Mouse (Mus musculus) liver, adult 2 months (tissue): ENCODE data around the gene Scube2. TPM values are rescaled to one million over a fixed set of nuclear protein-coding genes. Genes with fewer than 3 reads are reported as not detected.

ENCODE experiments used
- DNase-seq: peaks from one replicate; pipeline ENCODE4 v3.0.0-alpha.2; 2011; ENCODE audit warnings: low read depth, low spot score; ENCODE audit errors: extremely low read depth
- H3K27ac ChIP-seq: fragments of 200-500 bp; replicated peaks from 2 replicates; pipeline ENCODE4 v1.5.1; 2012; ENCODE audit warnings: low read depth, mild to moderate bottlenecking, control low read depth, inconsistent platforms, low read length; ENCODE audit not compliant: insufficient read depth
- H3K27me3 ChIP-seq: fragments of 200-500 bp; 2 replicates; pipeline ENCODE4 v1.6.1; 2012; ENCODE audit warnings: mild to moderate bottlenecking, moderate library complexity, low read length, inconsistent platforms; ENCODE audit not compliant: control insufficient read depth, insufficient read depth
- H3K36me3 ChIP-seq: fragments of 200-500 bp; 2 replicates; pipeline ENCODE4 v1.6.1; 2012; ENCODE audit warnings: low read length, inconsistent platforms; ENCODE audit not compliant: control insufficient read depth, insufficient read depth
- H3K4me1 ChIP-seq: fragments of 200-500 bp; 2 replicates; pipeline ENCODE4 v1.6.1; 2011; ENCODE audit warnings: low read length; ENCODE audit not compliant: control insufficient read depth, insufficient read depth
- H3K4me3 ChIP-seq: fragments of 200-500 bp; 2 replicates; pipeline ENCODE4 v1.5.1; 2011; ENCODE audit warnings: low read depth, mild to moderate bottlenecking, control low read depth, low read length, moderate library complexity; ENCODE audit not compliant: insufficient read depth
- H3K79me2 ChIP-seq: fragments of 200-500 bp; 2 replicates; pipeline ENCODE4 v1.6.1; 2012; ENCODE audit warnings: inconsistent platforms, mild to moderate bottlenecking, low read length, moderate library complexity; ENCODE audit not compliant: control insufficient read depth, insufficient read depth
- H3K9ac ChIP-seq: fragments of 200-500 bp; 2 replicates; pipeline ENCODE4 v1.6.1; 2012; ENCODE audit warnings: low read depth, mild to moderate bottlenecking, control low read depth, inconsistent platforms, low read length
- CTCF ChIP-seq: fragments of 200-500 bp; IDR thresholded peaks from 2 replicates; pipeline ENCODE4 v1.5.1; 2011; ENCODE audit warnings: low read depth, low read length, control low read depth
- POLR2A ChIP-seq: fragments of 200-500 bp; IDR thresholded peaks from 2 replicates; pipeline ENCODE4 v1.6.1; 2011; ENCODE audit warnings: low read length, control low read depth; ENCODE audit not compliant: insufficient read depth; ENCODE audit errors: extremely low read depth
- WGBS: fragments of 180-500 bp; shearing (Covaris S2); methylation state at CpG from one replicate; pipeline ENCODE4 v1.1.7; 2018; 5-methylcytosine and 5-hydroxymethylcytosine counted together
- polyA plus RNA-seq: library from polyadenylated mRNA; depleted of rRNA; stranded (reverse); fragments of >200 nt; gene quantifications from 2 replicates; pipeline ENCODE4 v1.2.3, GENCODE M21; 2012
- total RNA-seq: library from RNA; depleted of rRNA; stranded (reverse); fragments of >200 nt; gene quantifications from 2 replicates; pipeline ENCODE4 v1.2.3, GENCODE M21; 2014

The Scube2 gene
- total and polyA plus RNA-seq, 2 experiments, result under 0.01 TPM; not detected in 1

- Histone ChIP-seq H3K27me3 (no peaks in the 10 kb centered on the region), H3K79me2 (no peaks in the 10 kb centered on the region), H3K36me3 (no peaks in the 10 kb centered on the region), H3K27ac (no peak overlapping the region), H3K4me3 (no peak overlapping the region), H3K9ac (no peak overlapping the region), H3K4me1 (no peaks in the 10 kb centered on the region)
- no peak for TF ChIP-seq CTCF
- TF ChIP-seq POLR2A, result no peak
- WGBS, result 85% methylated on average over 3 of the region's 3 CpGs
- DNase-seq, result no peak
Measured at GRCm38 (mm10) chr7:109850531-109850930, 14.9 kb downstream of the Scube2 start.

- Histone ChIP-seq H3K4me1 (no peaks in the 10 kb centered on the region), H3K79me2 (no peaks in the 10 kb centered on the region), H3K9ac (no peak overlapping the region), H3K4me3 (no peak overlapping the region), H3K27me3 (no peaks in the 10 kb centered on the region), H3K36me3 (no peaks in the 10 kb centered on the region), H3K27ac (no peak overlapping the region)
- WGBS, result 72% methylated on average over 8 of the region's 8 CpGs
- no peak for DNase-seq
- no peak for TF ChIP-seq POLR2A
- no peak for TF ChIP-seq CTCF
Measured at GRCm38 (mm10) chr7:109849750-109850434, 15.6 kb downstream of the Scube2 start.

GRCm38 (mm10) chr7:109848867-109849733 lies 16.4 kb downstream of the Scube2 start:
- H3K36me3 ChIP-seq, result no peaks in the 10 kb centered on the region
- no peaks in the 10 kb centered on the region for H3K79me2 ChIP-seq
- no peak overlapping the region for H3K9ac ChIP-seq
- TF ChIP-seq CTCF (no peak), POLR2A (no peak)
- DNase-seq, result no peak
- no peaks in the 10 kb centered on the region for H3K4me1 ChIP-seq
- no peak overlapping the region for H3K27ac ChIP-seq
- no peak overlapping the region for H3K4me3 ChIP-seq
- H3K27me3 ChIP-seq, result no peaks in the 10 kb centered on the region
- 67% methylated on average over 11 of the region's 11 CpGs for whole genome bisulfite sequencing

GRCm38 (mm10) chr7:109844100-109844499 lies 21.4 kb downstream of the Scube2 start:
- no peak for DNase-seq
- H3K36me3 ChIP-seq, result no peaks in the 10 kb centered on the region
- H3K79me2 ChIP-seq, result no peaks in the 10 kb centered on the region
- H3K4me3 ChIP-seq, result no peak overlapping the region
- no peaks in the 10 kb centered on the region for H3K4me1 ChIP-seq
- H3K9ac ChIP-seq, result no peak overlapping the region
- no peak overlapping the region for H3K27ac ChIP-seq
- no peaks in the 10 kb centered on the region for H3K27me3 ChIP-seq
- 84% methylated on average over 6 of the region's 6 CpGs for WGBS
- TF ChIP-seq POLR2A, result no peak
- TF ChIP-seq CTCF, result no peak

- H3K36me3 ChIP-seq, result no peaks in the 10 kb centered on the region
- no peaks in the 10 kb centered on the region for H3K79me2 ChIP-seq
- no peak overlapping the region for H3K4me3 ChIP-seq
- no peak overlapping the region for H3K27ac ChIP-seq
- H3K9ac ChIP-seq, result no peak overlapping the region
- H3K27me3 ChIP-seq, result no peaks in the 10 kb centered on the region
- no peak for DNase-seq
- WGBS, result 82% methylated on average over 13 of the region's 13 CpGs
- no peaks in the 10 kb centered on the region for H3K4me1 ChIP-seq
- TF ChIP-seq POLR2A, result no peak
- no peak for TF ChIP-seq CTCF
Measured at GRCm38 (mm10) chr7:109841618-109842418, 23.7 kb downstream of the Scube2 start.
